Mouse (Mus musculus): ENCODE data around the gene Spns3. TPM values are rescaled to one million over a fixed set of nuclear protein-coding genes. Genes with fewer than 3 reads are reported as not detected.

Spns3 gene
- total RNA-seq, 2 experiments from 2014 or later = 4.3 to 4.7 TPM

DNA sequence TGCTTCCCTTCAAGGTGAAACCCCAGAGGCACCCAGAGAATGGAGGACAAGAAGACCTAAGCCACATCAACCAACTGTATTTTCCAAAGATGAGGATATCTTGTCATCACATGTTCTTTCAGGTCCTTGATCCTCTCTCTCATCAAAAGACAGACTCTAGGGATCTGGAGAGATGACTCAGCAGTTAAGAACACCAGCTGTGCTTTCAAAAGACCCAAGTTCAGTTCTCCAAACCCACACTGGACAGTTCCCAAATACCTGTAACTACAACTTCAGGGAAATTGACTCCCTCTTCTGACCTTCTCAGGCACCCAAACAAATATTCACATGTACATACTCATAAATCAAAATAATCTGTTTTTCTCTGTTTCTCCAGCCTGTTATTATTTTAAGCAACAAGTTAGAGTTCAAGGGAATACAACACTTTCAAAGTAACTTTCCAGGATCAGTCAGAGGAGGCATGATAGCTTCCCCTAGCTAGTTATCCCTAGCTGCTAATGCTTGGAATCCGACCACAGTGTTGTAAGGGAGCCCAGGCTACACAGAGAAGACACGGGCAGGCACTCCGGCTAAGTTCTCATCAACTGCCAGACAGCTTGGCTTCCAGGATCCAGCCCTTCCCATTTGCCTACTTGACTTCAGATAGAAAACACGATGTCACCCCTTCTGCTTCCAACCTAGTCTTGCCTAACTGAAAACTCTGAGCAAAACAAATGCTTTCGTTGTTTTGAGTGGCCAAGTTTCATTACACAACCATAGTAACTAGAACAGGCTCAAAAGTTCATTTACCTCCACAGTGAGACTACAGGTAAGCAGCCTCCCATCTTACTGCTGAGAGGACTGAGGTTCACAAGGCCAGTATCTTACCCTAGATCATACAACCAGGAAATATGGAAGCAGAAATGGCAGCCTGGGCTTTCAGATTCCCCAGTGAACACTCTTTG lies 28.4 kb downstream of the Spns3 start:
- no peak for ATAC-seq (ENCODE audit: poor library complexity, severe bottlenecking)

GRCm38 (mm10) chr11:72519895-72520294 lies 30.4 kb downstream of the Spns3 start:
- peak; percentile 73 for ATAC-seq (ENCODE audit: poor library complexity, severe bottlenecking)

GRCm38 (mm10) chr11:72519189-72519588 lies 31.1 kb downstream of the Spns3 start:
- ATAC-seq (ENCODE audit: poor library complexity, severe bottlenecking) = peak; percentile 68

DNA sequence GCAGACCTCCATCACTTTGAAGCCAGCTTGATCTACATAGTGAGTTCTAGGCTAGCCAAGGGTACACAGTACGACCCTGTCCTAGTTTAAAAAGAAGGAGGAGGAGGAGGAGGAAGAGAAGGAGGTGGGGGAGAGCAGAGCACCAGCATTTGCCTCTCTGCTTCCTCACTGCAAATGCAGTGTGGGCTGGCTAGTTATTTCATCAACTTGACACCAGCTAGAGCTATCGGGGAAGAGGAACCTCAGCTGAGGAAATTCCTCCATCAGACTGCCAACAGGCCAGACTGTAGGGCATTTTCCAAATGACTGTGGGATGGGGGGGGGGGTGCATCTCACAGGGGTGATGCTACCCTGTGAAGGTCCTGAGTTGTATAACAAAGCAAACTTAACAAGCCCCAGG lies 31.9 kb downstream of the Spns3 start:
- ATAC-seq (ENCODE audit: poor library complexity, severe bottlenecking) = peak; percentile 74

DNA sequence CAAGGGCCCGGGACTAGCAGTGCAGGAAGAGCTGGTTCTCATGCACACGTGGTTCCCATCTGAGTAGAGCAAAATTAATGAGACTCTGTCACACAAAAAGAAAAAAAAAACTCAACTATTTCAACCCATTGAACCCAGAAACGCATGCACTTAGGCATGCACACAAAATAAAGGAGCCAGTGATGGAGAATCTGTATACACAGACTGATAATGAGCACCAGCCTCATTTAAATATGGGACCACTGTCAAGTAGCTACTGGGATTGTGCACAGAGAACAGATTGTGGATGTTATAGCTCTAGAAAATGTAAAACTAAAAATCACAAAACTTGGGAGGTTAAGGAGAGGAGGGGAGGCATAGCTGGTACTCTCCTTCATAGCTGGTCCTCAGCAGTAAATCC lies 35.3 kb downstream of the Spns3 start:
- no peak for ATAC-seq (ENCODE audit: poor library complexity, severe bottlenecking)

GRCm38 (mm10) chr11:72508651-72509050 lies 41.7 kb downstream of the Spns3 start:
- no peak for ATAC-seq (ENCODE audit: poor library complexity, severe bottlenecking)

GRCm38 (mm10) chr11:72507651-72508050 lies 42.7 kb downstream of the Spns3 start:
- no peak for ATAC-seq (ENCODE audit: poor library complexity, severe bottlenecking)

DNA sequence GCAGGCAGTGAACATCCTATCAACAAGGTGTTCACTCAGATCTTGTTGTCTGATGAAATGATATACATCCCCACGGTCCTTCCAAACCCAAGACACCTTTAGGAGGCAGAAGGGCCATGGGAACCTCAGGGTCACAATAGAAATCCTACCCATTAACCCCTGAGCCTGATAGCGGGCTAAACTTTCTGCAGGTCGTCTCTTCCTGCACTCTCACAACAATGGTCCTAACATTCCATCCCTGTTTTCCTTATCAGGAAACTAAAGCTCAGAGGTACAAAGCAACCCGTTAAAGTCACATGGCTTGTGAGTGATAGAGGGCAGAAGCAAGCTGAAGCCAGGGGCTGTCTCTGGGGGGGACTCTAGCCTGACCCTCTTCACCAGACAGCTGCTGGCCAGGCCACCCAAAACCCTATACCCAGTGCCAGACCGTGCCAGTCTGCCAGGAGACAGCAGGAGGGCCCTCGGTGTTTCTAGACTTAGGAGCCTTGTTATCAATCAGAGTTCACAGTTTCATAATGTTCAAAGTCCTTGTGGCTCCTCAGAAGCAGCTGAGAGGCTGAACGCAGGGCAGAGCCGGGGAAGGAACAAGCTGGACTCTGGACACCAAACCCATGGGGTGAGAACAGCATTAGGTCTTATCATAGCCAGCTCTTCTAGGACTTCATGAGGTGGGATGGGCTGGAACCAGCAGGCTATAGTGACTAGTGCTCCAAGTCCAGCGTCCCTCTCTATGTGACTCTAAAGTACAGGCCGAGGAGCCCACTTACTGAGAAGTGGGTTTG lies 46.1 kb downstream of the Spns3 start:
- ATAC-seq (ENCODE audit: poor library complexity, severe bottlenecking) = no peak

DNA sequence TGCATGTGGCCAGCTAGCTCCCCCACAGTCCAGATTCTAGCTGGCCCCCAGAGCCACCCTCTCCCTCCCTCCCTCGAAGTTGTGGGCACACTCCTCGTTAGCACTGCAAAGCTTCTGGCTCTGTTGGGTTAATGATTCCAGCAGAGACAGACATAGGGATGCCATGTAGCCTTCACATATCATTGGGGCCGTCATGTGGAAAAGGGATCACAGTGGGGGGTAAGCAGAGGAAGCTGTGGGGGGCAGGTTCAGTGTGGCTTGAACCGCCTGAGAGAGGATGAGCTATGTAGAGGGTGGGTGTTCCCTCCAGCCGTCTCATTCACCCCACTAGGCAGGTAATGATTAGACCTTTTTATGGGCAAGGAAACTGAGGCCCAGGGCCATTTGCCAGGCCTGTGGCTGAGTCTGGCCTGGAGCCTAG lies 46.8 kb downstream of the Spns3 start:
- ATAC-seq (ENCODE audit: poor library complexity, severe bottlenecking) = no peak

DNA sequence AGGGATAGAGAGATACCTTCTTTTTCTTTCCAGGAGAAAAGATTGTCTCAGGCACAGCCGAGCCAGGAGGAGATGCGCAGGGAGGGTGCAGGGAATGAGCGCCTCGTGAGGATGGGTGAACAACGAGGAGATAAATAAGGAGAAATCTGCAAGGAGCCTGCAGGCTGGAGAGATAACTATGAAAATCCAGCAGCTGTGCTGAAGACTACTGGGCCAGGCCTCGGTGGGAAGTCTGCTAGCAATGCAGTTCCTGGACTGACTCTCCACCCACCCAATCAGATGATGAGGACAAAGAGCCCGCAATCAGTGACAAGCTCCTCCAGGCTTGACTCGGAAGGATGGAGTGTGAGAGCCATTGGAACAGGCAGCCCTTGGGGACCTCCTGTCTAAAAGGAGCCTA lies 48.1 kb downstream of the Spns3 start:
- ATAC-seq (ENCODE audit: poor library complexity, severe bottlenecking) = no peak

- ATAC-seq (ENCODE audit: poor library complexity, severe bottlenecking) = peak; percentile 54
Measured at GRCm38 (mm10) chr11:72501426-72502002, 48.8 kb downstream of the Spns3 start.

GRCm38 (mm10) chr11:72500139-72500538 lies 50.2 kb downstream of the Spns3 start:
- ATAC-seq (ENCODE audit: poor library complexity, severe bottlenecking) = no peak

DNA sequence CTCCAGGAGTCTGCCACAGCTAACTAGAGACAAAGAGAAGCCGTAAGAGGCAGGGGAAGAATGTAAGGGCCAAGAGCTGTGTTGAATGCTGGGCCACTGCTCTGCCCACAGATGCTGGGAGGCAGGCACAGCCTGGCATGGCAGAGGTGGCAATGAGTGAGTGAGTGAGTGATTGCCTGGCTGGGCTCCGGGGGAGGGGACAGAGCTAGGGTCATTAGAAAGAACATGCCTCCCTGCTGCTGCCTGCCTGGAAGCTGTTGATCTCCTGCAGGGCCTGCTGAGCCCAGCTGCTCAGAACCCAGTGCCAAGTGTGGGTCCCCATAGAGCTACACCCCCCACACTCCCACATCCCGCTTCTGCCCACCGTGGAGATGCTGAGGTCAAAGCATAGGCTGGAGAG lies 52.9 kb downstream of the Spns3 start:
- no peak for ATAC-seq (ENCODE audit: poor library complexity, severe bottlenecking)

GRCm38 (mm10) chr11:72496775-72497174 lies 53.5 kb downstream of the Spns3 start:
- no peak for ATAC-seq (ENCODE audit: poor library complexity, severe bottlenecking)

GRCm38 (mm10) chr11:72496066-72496465 lies 54.2 kb downstream of the Spns3 start:
- ATAC-seq (ENCODE audit: poor library complexity, severe bottlenecking) = no peak

DNA sequence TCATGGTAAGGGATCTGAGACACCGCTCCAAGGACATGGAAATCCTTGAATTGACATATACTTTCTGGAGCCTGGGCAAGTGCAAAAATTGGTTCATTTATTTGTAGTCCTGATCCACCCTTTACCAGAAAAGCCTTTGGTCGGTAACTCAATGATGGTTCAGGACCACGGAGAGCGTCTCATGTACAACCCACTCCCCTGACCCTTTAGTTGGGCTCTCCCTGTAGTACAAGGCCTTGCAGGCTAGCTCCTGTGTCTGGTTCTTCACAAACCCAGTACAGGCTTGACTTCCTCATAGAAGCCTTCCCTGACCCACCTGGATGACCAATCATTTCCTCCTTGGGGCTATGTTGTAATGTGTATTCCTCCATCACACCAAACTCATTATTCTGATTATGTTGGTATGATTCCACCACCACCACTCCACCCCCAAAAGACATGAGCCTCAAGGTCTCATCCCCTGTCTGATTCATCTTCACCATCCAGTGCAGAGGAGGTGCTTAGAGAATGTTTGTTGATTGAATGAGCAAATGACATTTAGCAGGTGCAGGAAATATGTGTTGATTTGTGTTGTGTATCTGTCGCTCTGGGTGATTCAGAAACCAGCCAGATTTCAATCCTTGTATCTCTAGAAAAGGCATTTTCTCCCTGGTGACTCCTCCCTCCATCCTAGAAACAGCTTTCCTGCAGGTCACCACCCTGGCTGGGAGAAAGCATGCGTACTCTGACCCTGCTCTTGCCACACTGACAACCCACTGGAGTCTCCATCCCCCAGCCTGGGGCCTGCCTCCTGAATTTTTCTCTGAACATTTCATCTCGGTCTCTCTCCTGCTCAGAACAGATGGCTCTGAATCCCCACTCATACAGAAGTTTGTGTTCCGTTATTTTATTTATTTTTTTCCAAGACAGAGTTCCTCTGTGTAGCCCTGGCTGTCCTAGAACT lies 56.0 kb downstream of the Spns3 start:
- peak; percentile 17; the same call in 1 of the 2 replicates for ATAC-seq (ENCODE audit: poor library complexity, severe bottlenecking)

DNA sequence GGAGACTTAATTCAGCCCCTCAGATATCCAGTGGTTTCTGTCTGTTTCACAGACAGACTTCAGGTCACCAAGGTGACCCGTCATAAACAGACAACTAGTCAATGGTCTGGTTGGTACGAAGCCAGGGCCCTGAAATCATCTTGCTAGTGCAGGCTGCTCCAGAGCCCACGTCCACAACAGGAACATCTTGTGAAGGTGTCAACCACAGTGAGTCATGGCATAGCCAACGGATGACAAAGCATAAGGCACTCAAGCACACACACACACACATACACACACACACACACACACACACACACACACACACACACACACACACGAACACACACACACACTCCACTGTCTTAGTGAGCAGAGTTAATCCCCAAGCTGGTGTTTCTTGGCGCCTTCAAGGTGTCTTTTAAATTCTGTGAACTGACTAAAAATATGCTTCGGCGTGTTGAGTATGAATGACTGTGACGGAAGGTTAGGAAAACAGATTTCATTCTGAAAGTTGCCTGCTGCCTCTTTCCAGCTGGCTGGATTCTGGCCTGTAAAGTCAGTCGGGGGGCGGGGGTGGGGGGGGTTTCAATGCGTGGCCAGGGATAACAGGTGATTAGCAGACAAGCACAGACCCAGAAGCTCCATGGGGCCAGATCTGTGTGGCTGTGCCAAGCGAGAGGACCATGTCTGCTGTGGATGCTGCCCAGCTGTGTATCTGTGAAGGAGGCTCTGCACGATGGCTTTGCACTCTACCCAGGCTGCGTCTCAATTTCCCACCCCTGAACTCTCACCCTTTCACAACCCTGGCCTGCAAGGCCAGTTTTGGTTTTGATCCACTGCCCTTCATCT lies 59.0 kb downstream of the Spns3 start:
- ATAC-seq (ENCODE audit: poor library complexity, severe bottlenecking) = no peak

DNA sequence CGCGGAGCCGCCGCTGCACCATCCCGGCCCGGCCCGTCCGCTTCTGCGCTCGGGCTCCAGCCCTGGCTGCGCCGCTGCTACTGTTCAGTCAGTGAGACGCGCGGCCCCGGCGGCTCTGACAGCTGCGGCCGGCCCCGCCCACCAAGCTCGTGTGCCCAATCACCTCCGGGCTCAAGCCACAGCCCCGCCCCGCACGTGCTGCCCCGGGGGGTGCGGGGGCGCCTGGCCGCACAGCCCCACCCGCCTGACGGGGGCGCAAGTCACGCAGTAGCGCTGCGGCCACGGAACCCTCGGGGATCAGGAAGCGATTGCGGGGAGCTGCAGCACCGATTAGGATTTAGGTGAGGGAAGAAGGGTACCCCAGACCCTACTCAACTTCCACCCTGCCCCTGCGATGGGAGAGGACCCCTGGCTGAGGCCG lies 60.4 kb downstream of the Spns3 start, which contains the start of gene Spns2:
Gene Spns2 (minus strand): TSS at position 24 of the 421 bp plus-strand sequence.
- ATAC-seq (ENCODE audit: poor library complexity, severe bottlenecking) = peak; percentile 83

GRCm38 (mm10) chr11:72489397-72489796 lies 60.9 kb downstream of the Spns3 start:
- no peak for ATAC-seq (ENCODE audit: poor library complexity, severe bottlenecking)
